Mouse (Mus musculus) C2C12 (cell line): ENCODE results near the gene Rptor.
A peak's percentile ranks its signal among the peaks of the same experiment; 100 is the strongest.

Experiments
- CTCF ChIP-seq: IDR thresholded peaks from one replicate; pipeline ENCODE4 v1.5.1; 2011; ENCODE audit not compliant: control insufficient read depth, insufficient read depth, insufficient read length
- FOSL1 ChIP-seq: IDR thresholded peaks from one replicate; pipeline ENCODE4 v1.8.0; 2011; ENCODE audit warnings: mild to moderate bottlenecking, low read length; ENCODE audit not compliant: poor library complexity, insufficient read depth, severe bottlenecking
- MAX ChIP-seq: IDR thresholded peaks from one replicate; pipeline ENCODE4 v1.6.1; 2011; ENCODE audit warnings: mild to moderate bottlenecking, control low read depth
- MYOD1 ChIP-seq: IDR thresholded peaks from one replicate; pipeline ENCODE4 v1.6.1; 2011; ENCODE audit warnings: low read depth; ENCODE audit not compliant: control insufficient read depth, insufficient read length
- MYOG ChIP-seq: IDR thresholded peaks from one replicate; pipeline ENCODE4 v1.6.1; 2011; ENCODE audit not compliant: control insufficient read depth, insufficient read length; ENCODE audit errors: extremely low read depth
- USF1 ChIP-seq: IDR thresholded peaks from one replicate; pipeline ENCODE4 v1.6.1; 2011; ENCODE audit warnings: low read depth, mild to moderate bottlenecking, control low read depth, moderate library complexity

DNA sequence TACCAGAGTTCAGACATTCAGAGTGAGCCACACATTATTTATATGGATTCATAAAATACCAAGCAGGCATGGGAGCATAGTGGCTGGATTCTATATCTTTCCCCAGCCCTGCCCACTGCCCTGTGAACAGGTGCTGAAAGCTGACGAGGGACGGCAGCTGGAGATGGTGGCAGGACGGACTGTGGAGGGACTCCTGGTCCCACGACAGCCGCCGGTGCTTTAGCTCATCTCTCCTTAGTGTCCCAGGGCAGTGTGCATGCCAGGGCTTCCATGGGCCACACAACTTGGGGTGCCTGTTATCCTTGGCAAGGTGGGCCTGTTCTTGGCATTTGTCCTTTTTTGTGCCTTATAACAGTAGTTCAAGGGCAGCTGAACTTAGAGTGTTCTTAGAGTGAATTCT lies 22.8 kb downstream of the Rptor start:
- TF ChIP-seq CTCF, result no peak
- TF ChIP-seq USF1, result no peak
- TF ChIP-seq FOSL1, result no peak
- TF ChIP-seq MYOD1, result peak; percentile 99
- no peak for TF ChIP-seq MYOG
- no peak for TF ChIP-seq MAX
